Mouse (Mus musculus): Measurements from ENCODE around the gene Wdr93.

Gene Wdr93

GRCm38 (mm10) chr7:79736511-79736910 lies 6.5 kb upstream of the Wdr93 start:
- CTCF ChIA-PET, result interaction anchor here in 1 of 4 experiments (1.5 kb wide), 1 partner anchor 8 kb away, joined by 9 read pairs; no protein-coding TSS in a partner anchor
- POLR2A ChIA-PET, result no interaction called here

GRCm38 (mm10) chr7:79738913-79739312 lies 4.0 kb upstream of the Wdr93 start:
- POLR2A ChIA-PET, result no interaction called here

GRCm38 (mm10) chr7:79740279-79740678 lies 2.7 kb upstream of the Wdr93 start:
- CTCF ChIA-PET, result interaction anchor here in 1 of 4 experiments (3.1 kb wide), 1 partner anchor 12 kb away, joined by 11 read pairs; no protein-coding TSS in a partner anchor
- POLR2A ChIA-PET, result no interaction called here

More at GRCm38 (mm10) chr7:79738913-79739312, 4.0 kb upstream of the Wdr93 start:
- CTCF ChIA-PET, result interaction anchor here (0.6 to 3.1 kb wide), 4 partner anchors 11 to 944 kb away, joined by 3 to 11 read pairs (median 4); no protein-coding TSS in a partner anchor

GRCm38 (mm10) chr7:79742277-79742658 lies 695 bp upstream of the Wdr93 start:
- ChIA-PET POLR2A (interaction anchor here in 2 of 4 experiments (1.1 to 1.8 kb wide), 4 partner anchors 11 to 232 kb away, joined by 3 to 6 read pairs (median 4); no protein-coding TSS in a partner anchor), CTCF (interaction anchor here in 3 of 4 experiments (0.8 to 3.4 kb wide), 5 partner anchors 11 to 274 kb away, joined by 3 to 32 read pairs (median 4); no protein-coding TSS in a partner anchor)

GRCm38 (mm10) chr7:79744051-79744450 lies 1.1 kb downstream of the Wdr93 start:
- CTCF ChIA-PET, result interaction anchor here (0.6 to 3.4 kb wide), 7 partner anchors 16 to 486 kb away, joined by 3 to 32 read pairs (median 3); no protein-coding TSS in a partner anchor
- POLR2A ChIA-PET, result interaction anchor here in 3 of 4 experiments (0.6 to 1.5 kb wide), 6 partner anchors 20 to 738 kb away, joined by 3 to 9 read pairs (median 4); no protein-coding TSS in a partner anchor

GRCm38 (mm10) chr7:79744585-79744984 lies 1.6 kb downstream of the Wdr93 start:
- POLR2A ChIA-PET, result interaction anchor here in 2 of 4 experiments (0.6 to 1.5 kb wide), 3 partner anchors 59 to 737 kb away, joined by 3 to 6 read pairs (median 4); no protein-coding TSS in a partner anchor
- CTCF ChIA-PET, result interaction anchor here (0.6 to 3.4 kb wide), 5 partner anchors 16 to 446 kb away, joined by 3 to 32 read pairs (median 3); no protein-coding TSS in a partner anchor

GRCm38 (mm10) chr7:79747659-79748058 lies 4.7 kb downstream of the Wdr93 start:
- POLR2A ChIA-PET, result no interaction called here
- CTCF ChIA-PET, result interaction anchor here in 2 of 4 experiments (1.3 to 1.4 kb wide), 2 partner anchors 18 to 20 kb away, joined by 4 read pairs; no protein-coding TSS in a partner anchor

- POLR2A ChIA-PET, result interaction anchor here in 1 of 4 experiments (1.8 kb wide), 1 partner anchor 366 kb away, joined by 4 read pairs; the partner anchor contains the start of gene Idh2
- CTCF ChIA-PET, result interaction anchor here in 2 of 4 experiments (0.6 to 1.5 kb wide), 3 partner anchors 20 to 276 kb away, joined by 3 to 4 read pairs (median 3); no protein-coding TSS in a partner anchor
Measured at GRCm38 (mm10) chr7:79749511-79749910, 6.5 kb downstream of the Wdr93 start.

GRCm38 (mm10) chr7:79756334-79756733 lies 13.4 kb downstream of the Wdr93 start:
- CTCF ChIA-PET, result interaction anchor here in 2 of 4 experiments (0.8 to 1.4 kb wide), 3 partner anchors 9 to 29 kb away, joined by 3 to 4 read pairs (median 3); no protein-coding TSS in a partner anchor
- POLR2A ChIA-PET, result interaction anchor here in 1 of 4 experiments (0.5 kb wide), 1 partner anchor 110 kb away, joined by 3 read pairs; no protein-coding TSS in a partner anchor

- ChIA-PET POLR2A (interaction anchor here in 1 of 4 experiments (1.6 kb wide), 1 partner anchor 10 kb away, joined by 4 read pairs; no protein-coding TSS in a partner anchor), CTCF (interaction anchor here in 3 of 4 experiments (0.6 to 1.5 kb wide), 3 partner anchors 30 to 262 kb away, joined by 3 to 7 read pairs (median 6); no protein-coding TSS in a partner anchor)
Measured at GRCm38 (mm10) chr7:79758176-79758575, 15.2 kb downstream of the Wdr93 start.

GRCm38 (mm10) chr7:79759766-79760165 lies 16.8 kb downstream of the Wdr93 start:
- ChIA-PET CTCF (interaction anchor here in 2 of 4 experiments (0.5 to 0.9 kb wide), 2 partner anchors 155 to 184 kb away, joined by 3 read pairs; no protein-coding TSS in a partner anchor), POLR2A (interaction anchor here in 2 of 4 experiments (0.9 to 1.6 kb wide), 3 partner anchors 8 to 13 kb away, joined by 4 read pairs; no protein-coding TSS in a partner anchor)

- ChIA-PET CTCF (interaction anchor here in 2 of 4 experiments (0.6 to 1.0 kb wide), 2 partner anchors 153 to 186 kb away, joined by 3 to 6 read pairs; no protein-coding TSS in a partner anchor), POLR2A (interaction anchor here in 1 of 4 experiments (0.5 kb wide), 1 partner anchor 100 kb away, joined by 6 read pairs; no protein-coding TSS in a partner anchor)
Measured at GRCm38 (mm10) chr7:79761124-79761876, 18.3 kb downstream of the Wdr93 start.

GRCm38 (mm10) chr7:79762106-79762505 lies 19.1 kb downstream of the Wdr93 start:
- ChIA-PET POLR2A (interaction anchor here in 1 of 4 experiments (0.5 to 0.7 kb wide), 2 partner anchors 100 to 1812 kb away, joined by 3 to 6 read pairs; no protein-coding TSS in a partner anchor), CTCF (interaction anchor here in 2 of 4 experiments (0.6 to 1.0 kb wide), 3 partner anchors 19 to 187 kb away, joined by 3 to 6 read pairs (median 3); no protein-coding TSS in a partner anchor)

- POLR2A ChIA-PET, result interaction anchor here in 2 of 4 experiments (0.6 kb wide), 2 partner anchors 22 to 132 kb away, joined by 3 read pairs; no protein-coding TSS in a partner anchor
- CTCF ChIA-PET, result interaction anchor here (0.6 to 1.4 kb wide), 25 partner anchors 10 to 1868 kb away, joined by 3 to 7 read pairs (median 4); no protein-coding TSS in a partner anchor
Measured at GRCm38 (mm10) chr7:79765991-79766390, 23.0 kb downstream of the Wdr93 start.

GRCm38 (mm10) chr7:79769664-79770063 lies 26.7 kb downstream of the Wdr93 start:
- POLR2A ChIA-PET, result no interaction called here
- CTCF ChIA-PET, result interaction anchor here in 2 of 4 experiments (1.6 to 3.0 kb wide), 3 partner anchors 11 to 29 kb away, joined by 4 to 16 read pairs (median 4); no protein-coding TSS in a partner anchor

GRCm38 (mm10) chr7:79771561-79772512 lies 28.9 kb downstream of the Wdr93 start:
- ChIA-PET POLR2A (interaction anchor here in 3 of 4 experiments (0.8 to 1.5 kb wide), 9 partner anchors 9 to 131 kb away, joined by 3 to 4 read pairs (median 3); partner anchors contain the start of gene Kif7 (in 2 of the 3)), CTCF (interaction anchor here (0.6 to 3.0 kb wide), 11 partner anchors 9 to 367 kb away, joined by 3 to 16 read pairs (median 4); no protein-coding TSS in a partner anchor)

All from embryonic stem cell, embryonic (primary cell).